Mouse (Mus musculus) midbrain, embryonic 16.5 days (tissue): ENCODE measurements at regions not wholly inside any gene's neighbourhood (a gene's known extent, or its start where the extent isn't known, plus 50 kb on each side); places are given as distances from the start of the nearest gene placed in this dataset.

ENCODE experiments used
- ATAC-seq: fragments of 200-750 bp; cut with Nextera tagmentation; 2 replicates; pipeline ENCODE4 v1.8.0; 2017; ENCODE audit warnings: moderate TSS enrichment
- H3K27ac ChIP-seq: fragments of 300-500 bp; sonication (generic); 2 replicates; pipeline ENCODE4 v1.5.1; 2014; ENCODE audit warnings: mild to moderate bottlenecking, low read length, mixed read lengths
- H3K27me3 ChIP-seq: fragments of 300-500 bp; sonication (generic); 2 replicates; pipeline ENCODE4 v1.6.1; 2014; ENCODE audit warnings: low read depth, low read length, mixed read lengths; ENCODE audit not compliant: control insufficient read depth, insufficient read depth
- H3K36me3 ChIP-seq: fragments of 300-500 bp; sonication (generic); 2 replicates; pipeline ENCODE4 v1.6.1; 2014; ENCODE audit warnings: mild to moderate bottlenecking, low read length, moderate library complexity, mixed read lengths; ENCODE audit not compliant: control insufficient read depth, insufficient read depth
- H3K4me1 ChIP-seq: fragments of 300-500 bp; sonication (generic); 2 replicates; pipeline ENCODE4 v1.6.1; 2014; ENCODE audit warnings: mild to moderate bottlenecking, low read length, mixed read lengths; ENCODE audit not compliant: control insufficient read depth, insufficient read depth
- H3K4me2 ChIP-seq: fragments of 300-500 bp; sonication (generic); 2 replicates; pipeline ENCODE4 v1.6.1; 2014; ENCODE audit warnings: mild to moderate bottlenecking, low read length, mixed read lengths
- H3K4me3 ChIP-seq: fragments of 300-500 bp; sonication (generic); 2 replicates; pipeline ENCODE4 v1.5.1; 2014; ENCODE audit warnings: low read depth, mild to moderate bottlenecking, low read length, moderate library complexity, mixed read lengths
- H3K9ac ChIP-seq: fragments of 300-500 bp; sonication (generic); 2 replicates; pipeline ENCODE4 v1.6.1; 2014; ENCODE audit warnings: low read depth, low read length, mixed read lengths
- H3K9me3 ChIP-seq: fragments of 300-500 bp; sonication (generic); replicated peaks from 2 replicates; pipeline ENCODE4 v1.6.1; 2014; ENCODE audit warnings: mild to moderate bottlenecking, low read length, mixed read lengths; ENCODE audit not compliant: control insufficient read depth, poor library complexity, severe bottlenecking
- WGBS: fragments of 180-500 bp; shearing (Covaris S2); extraction: QIAGEN DNeasy Blood & Tissue Kit; methylation state at CpG from one replicate; pipeline ENCODE4 v1.1.7; 2014; 5-methylcytosine and 5-hydroxymethylcytosine counted together

DNA sequence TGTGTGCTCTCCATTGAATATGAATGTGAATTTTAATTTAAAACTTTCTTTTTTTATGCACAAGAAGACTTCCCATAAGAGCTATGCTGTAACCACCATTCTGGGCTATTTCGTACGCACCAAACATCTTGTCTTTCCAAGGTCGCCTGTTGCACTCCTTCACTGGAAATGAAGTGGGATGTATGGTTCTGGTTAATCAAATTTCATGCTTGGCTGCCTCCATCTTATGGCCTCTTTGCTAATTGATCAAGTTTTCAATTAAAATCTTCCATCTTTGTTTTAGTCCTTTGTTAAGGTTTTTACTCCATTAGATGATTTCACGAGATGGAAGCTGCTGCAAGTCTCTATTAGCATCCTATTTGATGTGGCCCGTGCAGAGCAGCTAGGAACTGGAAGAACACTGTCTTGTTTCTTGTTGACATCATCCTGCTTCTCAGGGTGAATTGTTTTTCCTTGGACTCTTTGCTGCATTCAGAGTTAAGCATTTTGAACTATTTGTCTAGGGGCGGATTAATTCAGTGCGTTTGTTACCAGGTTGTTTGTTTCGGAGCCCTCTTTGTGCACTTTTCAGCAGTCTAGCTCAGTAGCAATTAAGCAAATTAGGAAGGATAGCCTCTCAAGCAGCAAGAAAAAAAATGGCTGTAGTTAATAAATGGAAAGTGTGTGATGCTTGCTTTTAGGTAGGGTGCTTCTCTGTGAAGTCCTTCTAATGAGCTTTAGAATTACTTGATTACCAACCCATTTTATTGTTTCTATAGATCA lies 147.4 kb upstream of the Alcam start:
- Histone ChIP-seq H3K27ac (no peak overlapping the region), H3K9me3 (no peaks in the 10 kb centered on the region), H3K9ac (no peak overlapping the region), H3K4me1 (no peaks in the 10 kb centered on the region), H3K4me3 (no peak overlapping the region), H3K36me3 (no peaks in the 10 kb centered on the region), H3K27me3 (no peaks in the 10 kb centered on the region), H3K4me2 (no peak overlapping the region)
- WGBS = 56% methylated on average over 8 of the region's 8 CpGs
- ATAC-seq = no peak

GRCm38 (mm10) chr16:52598232-52598631 lies 144.4 kb upstream of the Alcam start:
- WGBS = 80% methylated on average over 1 of the region's 1 CpGs
- Histone ChIP-seq H3K4me1 (no peaks in the 10 kb centered on the region), H3K9me3 (no peaks in the 10 kb centered on the region), H3K9ac (no peak overlapping the region), H3K4me3 (no peak overlapping the region), H3K27me3 (no peaks in the 10 kb centered on the region), H3K4me2 (no peak overlapping the region), H3K27ac (no peak overlapping the region), H3K36me3 (no peaks in the 10 kb centered on the region)
- no peak for ATAC-seq

DNA sequence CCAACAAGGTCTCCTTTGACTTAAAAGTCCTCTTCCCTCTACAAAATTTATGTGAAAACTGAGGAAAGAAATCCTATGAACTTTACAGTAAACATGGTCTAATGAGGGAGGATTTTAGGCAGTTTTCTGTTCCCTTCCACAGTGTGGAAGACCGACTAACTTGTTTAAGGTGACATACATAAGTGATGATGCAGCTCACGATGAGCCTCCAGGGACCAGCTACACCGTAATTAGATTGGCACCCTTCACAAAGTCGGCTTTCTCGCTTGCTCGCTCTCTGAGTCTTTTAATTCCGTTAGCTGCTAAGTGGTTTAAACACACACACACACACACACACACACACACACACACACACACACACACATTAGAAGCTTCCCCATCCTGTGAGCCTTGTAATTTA lies 143.3 kb upstream of the Alcam start:
- no peaks in the 10 kb centered on the region for H3K27me3 ChIP-seq
- no peak for ATAC-seq
- H3K4me1 ChIP-seq = no peaks in the 10 kb centered on the region
- H3K4me2 ChIP-seq = no peak overlapping the region
- no peak overlapping the region for H3K9ac ChIP-seq
- H3K9me3 ChIP-seq = no peaks in the 10 kb centered on the region
- WGBS = 56% methylated on average over 7 of the region's 7 CpGs
- H3K27ac ChIP-seq = no peak overlapping the region
- no peaks in the 10 kb centered on the region for H3K36me3 ChIP-seq
- H3K4me3 ChIP-seq = no peak overlapping the region

GRCm38 (mm10) chr16:52588291-52588781 lies 134.5 kb upstream of the Alcam start:
- ATAC-seq = no peak
- H3K4me3 ChIP-seq = no peak overlapping the region

GRCm38 (mm10) chr16:52569078-52569477 lies 115.2 kb upstream of the Alcam start:
- Histone ChIP-seq H3K4me2 (no peak overlapping the region), H3K4me3 (no peak overlapping the region), H3K9ac (no peak overlapping the region), H3K4me1 (no peaks in the 10 kb centered on the region), H3K27me3 (no peaks in the 10 kb centered on the region), H3K27ac (no peak overlapping the region), H3K36me3 (no peaks in the 10 kb centered on the region), H3K9me3 (no peaks in the 10 kb centered on the region)
- 69% methylated on average over 2 of the region's 2 CpGs for WGBS
- ATAC-seq = 0 out of 2 replicates have a peak, but pooled peaks have one; percentile 36

More at GRCm38 (mm10) chr16:52588291-52588781, 134.5 kb upstream of the Alcam start:
- Histone ChIP-seq H3K27ac (no peak overlapping the region), H3K4me1 (no peaks in the 10 kb centered on the region), H3K27me3 (no peaks in the 10 kb centered on the region), H3K9ac (no peak overlapping the region), H3K36me3 (no peaks in the 10 kb centered on the region), H3K9me3 (no peaks in the 10 kb centered on the region), H3K4me2 (no peak overlapping the region)
- 43% methylated on average over 1 of the region's 1 CpGs for WGBS

DNA sequence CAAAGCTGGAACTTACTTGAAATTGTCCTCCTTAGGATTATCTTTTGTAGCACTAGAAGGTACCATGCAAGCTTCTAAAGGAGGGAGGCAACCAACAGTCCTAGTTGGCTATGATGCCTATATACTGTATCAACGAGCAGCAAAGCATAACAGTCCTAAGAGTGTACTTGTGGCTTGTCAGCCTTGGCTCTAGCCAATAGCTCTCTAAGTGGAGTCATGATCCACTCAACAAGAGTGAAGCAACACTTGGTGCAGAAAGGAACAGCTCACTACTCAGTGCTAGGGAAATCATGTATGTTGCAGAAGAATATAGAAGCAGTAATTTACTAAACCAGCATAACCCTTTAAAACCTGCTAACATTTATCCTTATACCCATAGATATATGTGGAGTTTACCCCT lies 82.4 kb upstream of the Alcam start:
- Histone ChIP-seq H3K27ac (no peak overlapping the region), H3K4me2 (no peak overlapping the region), H3K4me3 (no peak overlapping the region), H3K27me3 (no peaks in the 10 kb centered on the region), H3K9me3 (no peaks in the 10 kb centered on the region), H3K4me1 (no peaks in the 10 kb centered on the region), H3K36me3 (no peaks in the 10 kb centered on the region), H3K9ac (no peak overlapping the region)
- no peak for ATAC-seq
- WGBS = 74% methylated on average over 1 of the region's 1 CpGs

- no peaks in the 10 kb centered on the region for H3K4me1 ChIP-seq
- no peaks in the 10 kb centered on the region for H3K36me3 ChIP-seq
- H3K9ac ChIP-seq = no peak overlapping the region
- 91% methylated on average over 1 of the region's 1 CpGs for WGBS
- no peak overlapping the region for H3K4me2 ChIP-seq
- H3K27me3 ChIP-seq = no peaks in the 10 kb centered on the region
- H3K9me3 ChIP-seq = no peaks in the 10 kb centered on the region
- no peak for ATAC-seq
- no peak overlapping the region for H3K27ac ChIP-seq
- no peak overlapping the region for H3K4me3 ChIP-seq
These were observed 80.7 kb upstream of the Alcam start for GRCm38 (mm10) chr16:52534601-52535000.

DNA sequence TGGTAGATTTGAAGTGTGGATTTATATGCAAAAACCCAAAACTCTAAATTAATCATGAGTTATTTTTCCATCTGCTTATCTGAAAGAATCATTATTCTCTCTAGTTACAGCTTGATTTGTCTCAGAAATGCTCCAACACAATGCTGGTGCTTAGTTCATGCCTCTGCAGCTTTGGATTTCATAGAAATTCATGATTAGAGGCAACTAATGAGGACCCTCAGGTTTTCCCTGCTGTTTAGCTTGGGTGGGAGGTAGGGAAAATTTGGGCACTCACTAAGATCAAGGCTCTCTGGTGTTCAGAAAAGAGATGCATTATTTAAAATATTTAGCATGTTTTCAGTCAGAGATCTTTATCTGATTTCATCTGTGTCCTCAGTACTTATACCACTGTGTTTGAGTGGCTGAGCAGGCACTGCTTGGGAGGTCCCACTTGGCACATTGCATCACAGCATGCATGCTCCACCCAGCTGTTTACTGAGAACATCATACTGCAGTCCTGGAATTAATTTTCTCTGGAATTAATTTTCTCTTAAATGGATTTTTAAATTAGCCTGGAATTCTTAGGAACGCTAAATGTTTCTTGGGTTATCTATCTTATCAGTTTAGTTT lies 78.7 kb upstream of the Alcam start:
- no peak overlapping the region for H3K9ac ChIP-seq
- H3K4me2 ChIP-seq = no peak overlapping the region
- H3K36me3 ChIP-seq = no peaks in the 10 kb centered on the region
- H3K4me1 ChIP-seq = no peaks in the 10 kb centered on the region
- no peaks in the 10 kb centered on the region for H3K9me3 ChIP-seq
- H3K27ac ChIP-seq = no peak overlapping the region
- WGBS = 68% methylated on average over 1 of the region's 1 CpGs
- no peaks in the 10 kb centered on the region for H3K27me3 ChIP-seq
- peak; percentile 76 for ATAC-seq
- no peak overlapping the region for H3K4me3 ChIP-seq
